Mouse (Mus musculus): ENCODE measurements around the gene Rnf144a.
"Not testable (repeated sequence)": the region's sequence is repeated elsewhere in the genome, so short reads cannot be mapped to it uniquely, and the experiment has no call there.

The Rnf144a gene

GRCm38 (mm10) chr12:26415104-26415771, at the start of gene Rnf144a:
Gene Rnf144a (minus strand): TSS chr12:26415254.
- DNase-seq (ENCODE audit: low read depth, low spot score), result peak; percentile 88

GRCm38 (mm10) chr12:26460091-26460490, 45.0 kb upstream of the Rnf144a start:
- no peak for DNase-seq (ENCODE audit: low read depth, low spot score)

- no peak for DNase-seq (ENCODE audit: low read depth, low spot score)
Observed at GRCm38 (mm10) chr12:26456028-26456698, 41.1 kb upstream of the Rnf144a start, which contains the start of gene Rsad2. Gene Rsad2 (minus strand): TSS chr12:26456452.

- no peak for DNase-seq (ENCODE audit: low read depth, low spot score)
Observed at GRCm38 (mm10) chr12:26454682-26455081, 39.6 kb upstream of the Rnf144a start.

- DNase-seq (ENCODE audit: low read depth, low spot score), result no peak
Observed at GRCm38 (mm10) chr12:26452951-26453350, 37.9 kb upstream of the Rnf144a start.

GRCm38 (mm10) chr12:26451150-26451549, 36.1 kb upstream of the Rnf144a start:
- DNase-seq (ENCODE audit: low read depth, low spot score), result no peak

GRCm38 (mm10) chr12:26449483-26449882, 34.4 kb upstream of the Rnf144a start:
- no peak for DNase-seq (ENCODE audit: low read depth, low spot score)

- no peak for DNase-seq (ENCODE audit: low read depth, low spot score)
Observed at GRCm38 (mm10) chr12:26446377-26447045, 31.5 kb upstream of the Rnf144a start.

- no peak for DNase-seq (ENCODE audit: low read depth, low spot score)
Observed at GRCm38 (mm10) chr12:26444511-26444910, 29.5 kb upstream of the Rnf144a start.

GRCm38 (mm10) chr12:26444054-26444453, 29.0 kb upstream of the Rnf144a start:
- DNase-seq (ENCODE audit: low read depth, low spot score), result no peak

GRCm38 (mm10) chr12:26439366-26439765, 24.3 kb upstream of the Rnf144a start:
- DNase-seq (ENCODE audit: low read depth, low spot score), result no peak

- DNase-seq (ENCODE audit: low read depth, low spot score), result no peak
Observed at GRCm38 (mm10) chr12:26437950-26438349, 22.9 kb upstream of the Rnf144a start.

GRCm38 (mm10) chr12:26436334-26436733, 21.3 kb upstream of the Rnf144a start:
- no peak for DNase-seq (ENCODE audit: low read depth, low spot score)

GRCm38 (mm10) chr12:26428771-26429170, 13.7 kb upstream of the Rnf144a start:
- DNase-seq (ENCODE audit: low read depth, low spot score), result not testable (repeated sequence)

- DNase-seq (ENCODE audit: low read depth, low spot score), result no peak
Observed at GRCm38 (mm10) chr12:26424841-26425240, 9.8 kb upstream of the Rnf144a start.

GRCm38 (mm10) chr12:26418322-26418721, 3.3 kb upstream of the Rnf144a start:
- no peak for DNase-seq (ENCODE audit: low read depth, low spot score)

GRCm38 (mm10) chr12:26416636-26417295, 1.7 kb upstream of the Rnf144a start:
- no peak for DNase-seq (ENCODE audit: low read depth, low spot score)

- no peak for DNase-seq (ENCODE audit: low read depth, low spot score)
Observed at GRCm38 (mm10) chr12:26414451-26415103, 477 bp downstream of the Rnf144a start.

GRCm38 (mm10) chr12:26413961-26414411, 1.1 kb downstream of the Rnf144a start:
- DNase-seq (ENCODE audit: low read depth, low spot score), result no peak

- DNase-seq (ENCODE audit: low read depth, low spot score), result no peak
Observed at GRCm38 (mm10) chr12:26412802-26413201, 2.3 kb downstream of the Rnf144a start.

- no peak for DNase-seq (ENCODE audit: low read depth, low spot score)
Observed at GRCm38 (mm10) chr12:26411841-26412450, 3.1 kb downstream of the Rnf144a start.

All from retina, postnatal 7 days (tissue).